Mouse (Mus musculus) heart, postnatal 4 days (tissue): ENCODE data around the gene Dusp10. TPM values are rescaled to one million over a fixed set of nuclear protein-coding genes. Genes with fewer than 3 reads are reported as not detected.

Experiments
- DNase-seq: peaks from one replicate; pipeline ENCODE4 v3.0.0; 2021
- total RNA-seq, 2 experiments: library from RNA; stranded (reverse); gene quantifications; 2 replicates each; pipeline ENCODE4 v1.2.3; 2021

Dusp10 gene
- total RNA-seq: 10 to 100 TPM; 11.3 to 13.8 TPM

DNA sequence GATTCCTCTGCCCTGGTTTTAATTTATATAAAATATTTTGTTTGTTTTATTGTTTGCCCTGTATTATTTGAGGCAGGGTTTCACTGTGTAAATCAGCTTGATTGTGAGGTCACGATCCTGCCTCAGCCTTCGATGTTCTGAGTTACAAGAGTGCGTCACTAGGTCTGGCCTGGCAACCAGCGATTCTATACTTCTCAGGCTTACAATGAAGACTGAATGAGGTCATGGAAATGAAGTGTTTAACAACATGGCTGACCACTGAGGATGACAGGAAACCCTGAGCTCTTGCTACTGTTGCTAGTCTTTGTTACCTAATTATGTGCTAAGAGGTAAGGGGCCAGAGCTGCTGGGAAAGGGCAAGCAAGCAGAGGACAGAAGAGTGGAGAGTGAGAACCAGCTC, at the start of gene Dusp10:
TSS of gene Dusp10 (plus strand) at position 197 of the 400 bp plus-strand sequence.
- no peak for DNase-seq

DNA sequence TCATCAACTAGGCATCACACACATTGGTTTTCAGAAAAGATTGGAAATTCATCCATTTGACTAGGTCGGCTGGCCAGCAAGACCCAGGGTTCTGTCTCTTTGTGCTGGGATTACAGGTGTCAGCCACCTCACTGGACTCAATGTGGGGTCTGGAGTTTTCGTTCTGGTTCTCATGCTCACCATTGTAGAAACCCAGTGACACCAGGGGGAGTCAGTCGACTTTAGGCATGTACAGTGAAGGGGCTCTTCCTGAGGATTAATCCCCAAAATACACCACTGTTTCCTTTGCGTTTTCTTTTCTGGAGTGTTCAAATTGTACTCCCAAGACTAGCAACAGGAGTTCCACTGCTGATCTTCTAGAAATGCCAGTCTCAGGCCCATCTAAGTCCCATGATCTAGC, 47.8 kb upstream of the Dusp10 start:
- DNase-seq: no peak

DNA sequence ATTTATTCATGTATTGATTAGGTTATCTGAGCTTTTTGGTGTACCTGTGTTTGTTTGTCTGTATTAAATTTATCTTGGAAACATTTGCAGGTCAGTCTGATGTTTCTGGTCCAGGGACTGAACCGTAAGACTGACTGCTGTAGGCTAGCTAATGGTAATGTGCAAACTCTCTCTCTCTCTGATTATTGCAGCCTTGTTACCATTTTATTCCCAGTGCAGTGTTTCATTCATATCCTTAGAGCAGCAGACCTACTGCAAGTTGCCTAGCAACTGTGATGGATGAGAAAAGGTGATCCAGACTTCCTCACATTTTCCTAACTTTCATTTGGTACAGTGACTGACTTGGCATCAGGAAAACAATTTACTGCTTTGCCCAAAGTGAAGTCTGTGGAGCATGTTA, 43.8 kb upstream of the Dusp10 start:
- DNase-seq: no peak

DNA sequence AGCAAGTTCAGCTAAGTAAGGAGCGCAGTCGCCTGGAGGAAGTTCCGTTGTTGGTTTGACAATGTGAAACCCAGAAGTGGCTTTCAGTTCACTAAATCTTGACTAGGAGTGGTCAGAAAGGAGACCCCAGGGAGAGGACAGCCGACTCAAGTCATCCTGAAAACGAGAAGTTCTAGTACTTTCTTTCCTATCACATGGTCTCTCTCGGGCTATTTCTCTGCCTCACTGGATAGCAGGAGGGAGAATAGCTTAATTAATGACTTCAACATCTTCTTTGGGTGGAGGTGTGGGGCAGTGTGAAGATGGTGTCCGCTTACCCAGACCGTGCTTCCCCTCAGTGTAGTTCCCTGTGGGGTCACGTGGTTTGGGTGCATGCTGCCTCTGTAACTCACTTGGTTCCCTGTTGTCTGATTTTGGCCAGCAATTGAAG, 33.3 kb upstream of the Dusp10 start:
- DNase-seq: no peak

DNA sequence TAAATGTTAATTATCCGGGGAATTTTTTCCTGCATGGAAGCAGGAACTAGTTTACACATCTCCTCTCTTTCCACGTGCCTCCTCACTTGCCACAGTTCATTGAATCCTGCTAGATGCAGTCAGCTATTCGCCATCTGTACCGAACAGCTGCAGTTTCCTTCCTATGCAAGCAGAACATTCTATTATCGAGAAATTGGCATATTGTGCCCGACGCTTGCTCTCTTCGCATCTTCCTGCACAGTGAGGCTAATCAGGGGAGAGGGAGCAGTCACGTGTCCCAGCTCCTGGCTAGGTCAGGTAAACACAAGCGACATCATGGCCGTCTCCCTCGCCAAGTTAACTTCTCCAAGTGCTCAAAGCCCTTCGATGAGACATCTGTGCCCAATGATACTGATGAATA, 31.0 kb upstream of the Dusp10 start:
- no peak for DNase-seq

DNA sequence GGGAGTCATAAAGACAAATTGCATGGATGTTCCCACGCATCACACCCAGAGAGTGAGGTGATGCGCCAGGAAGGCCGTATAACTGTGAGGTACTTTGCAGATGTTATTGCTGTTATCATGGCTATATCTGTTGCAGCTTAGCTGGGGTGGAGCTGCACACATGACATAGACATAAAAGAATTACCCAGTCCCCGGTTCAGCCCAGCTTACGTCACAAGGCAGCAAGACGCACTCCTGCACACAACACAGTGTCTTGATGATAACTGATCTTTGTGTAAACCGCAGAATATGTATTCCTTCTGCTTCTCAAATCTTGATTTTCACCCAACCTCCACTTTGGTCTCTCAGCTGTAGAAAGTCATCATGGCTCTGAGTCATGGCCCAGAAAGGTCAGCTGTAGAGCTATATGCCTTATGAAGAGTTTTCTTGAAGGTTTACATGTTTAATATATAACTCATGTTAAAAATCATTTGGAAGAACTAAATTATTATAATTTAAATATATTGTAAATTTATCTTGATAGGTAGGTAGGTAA, 25.3 kb upstream of the Dusp10 start:
- DNase-seq: no peak

DNA sequence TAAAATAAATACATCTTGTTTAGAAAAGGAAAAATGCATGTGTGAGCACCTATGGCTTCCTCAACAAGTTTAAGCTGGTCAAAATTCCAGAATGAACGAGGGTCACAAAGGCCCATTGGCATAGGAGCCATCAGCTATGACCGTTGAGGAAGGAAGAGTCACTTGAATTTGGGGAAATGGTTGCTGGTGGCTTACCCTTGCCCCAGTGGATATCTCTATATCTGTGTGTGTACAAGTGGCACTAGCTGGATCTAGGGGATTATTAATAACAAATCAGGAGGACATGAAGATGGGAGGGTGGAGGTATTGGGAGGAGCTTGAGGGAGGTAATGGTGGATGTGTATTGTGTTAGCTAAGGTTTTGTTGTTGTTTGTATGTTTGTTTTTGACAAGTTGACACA, 21.2 kb upstream of the Dusp10 start:
- no peak for DNase-seq

DNA sequence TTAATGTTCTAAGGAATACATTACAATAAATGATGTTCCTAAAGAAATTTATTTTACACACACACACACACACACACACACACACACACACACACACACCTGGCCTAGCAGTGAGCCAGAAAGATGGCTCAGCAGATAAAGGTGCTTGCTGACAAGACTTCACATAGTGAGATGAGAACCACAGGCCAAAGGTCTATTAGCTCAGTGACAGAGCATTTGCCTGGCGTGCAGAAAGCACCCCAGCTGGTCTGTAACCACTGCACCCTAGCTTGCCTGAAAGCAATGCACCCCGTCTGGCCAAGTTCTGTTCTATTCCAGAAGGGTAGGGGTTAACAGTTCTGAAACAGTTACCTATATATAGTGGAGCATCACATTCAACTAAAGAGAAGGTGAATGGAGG, 15.9 kb upstream of the Dusp10 start:
- DNase-seq: no peak

DNA sequence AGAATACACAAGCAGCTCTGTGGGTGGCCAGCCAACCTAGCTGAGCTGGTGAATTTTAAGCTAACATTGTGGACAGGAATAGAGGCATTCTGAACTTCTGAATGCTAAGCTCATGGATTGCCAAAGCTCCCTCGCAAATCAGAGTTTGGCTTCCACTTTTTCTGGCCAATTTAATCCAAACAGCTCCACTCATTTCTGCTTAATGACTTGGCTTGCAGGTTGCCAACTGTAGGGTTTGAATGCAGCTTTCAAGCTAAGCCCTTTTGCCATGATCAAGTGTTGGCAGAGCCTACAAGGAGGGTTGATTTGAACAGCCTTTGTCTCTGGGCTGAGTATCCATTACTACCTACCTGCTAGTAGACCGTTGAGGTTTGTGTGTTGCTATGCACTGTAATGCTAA, 10.6 kb upstream of the Dusp10 start:
- no peak for DNase-seq

DNA sequence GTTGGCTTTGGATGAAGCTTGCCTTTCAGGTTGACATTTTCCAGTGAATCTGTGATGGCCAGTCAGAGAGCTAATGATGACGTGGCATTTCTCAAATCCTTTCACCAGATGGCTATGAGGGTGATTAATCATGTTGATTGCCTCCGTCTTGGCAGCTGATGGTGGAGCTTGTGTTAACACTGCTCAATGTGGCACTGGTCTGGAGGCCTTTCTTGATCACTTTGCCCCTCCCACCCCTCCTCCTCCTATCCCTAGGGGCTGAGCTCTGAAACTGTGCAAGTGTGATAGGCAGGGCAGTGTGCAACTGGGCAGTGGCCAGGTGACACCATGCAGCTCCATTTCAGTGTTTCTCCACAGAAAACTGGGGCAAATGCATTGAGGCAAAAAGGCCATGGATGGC, 8.8 kb upstream of the Dusp10 start:
- DNase-seq: no peak

DNA sequence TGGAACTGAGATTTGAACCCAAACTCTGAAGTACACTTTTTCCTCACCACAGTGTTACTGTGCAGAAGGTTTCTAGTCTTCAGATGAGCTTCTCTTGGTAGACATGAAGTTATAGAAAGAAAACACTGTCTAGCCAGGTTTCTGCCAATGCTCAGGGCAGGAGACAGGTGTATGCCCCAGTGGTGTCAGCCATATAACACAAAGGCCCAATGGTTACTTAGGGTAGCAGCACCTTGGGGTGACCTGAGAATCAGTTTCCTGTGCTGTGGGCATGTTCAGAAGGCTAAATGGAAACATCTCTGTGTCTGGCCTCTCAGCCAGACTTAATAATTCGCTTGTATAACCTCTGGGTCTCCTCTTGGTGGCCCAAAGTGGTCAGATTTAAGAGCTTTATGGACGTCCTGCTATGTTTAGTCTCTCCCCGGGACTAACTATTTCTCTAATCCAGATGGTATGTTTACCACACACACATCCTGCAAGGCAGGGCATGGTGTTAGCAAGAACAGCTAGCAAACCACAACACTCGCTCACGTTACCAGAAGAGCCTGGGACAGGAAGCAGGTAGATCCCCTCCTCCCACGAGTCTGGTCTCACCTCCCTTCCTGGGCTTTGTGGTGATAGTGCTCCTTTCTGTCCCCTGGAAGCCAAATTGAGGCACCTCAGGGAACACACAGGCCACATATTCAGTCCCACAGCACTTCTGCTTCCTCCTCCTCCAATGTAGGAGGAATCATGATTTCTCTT, 7.6 kb upstream of the Dusp10 start:
- DNase-seq: no peak

DNA sequence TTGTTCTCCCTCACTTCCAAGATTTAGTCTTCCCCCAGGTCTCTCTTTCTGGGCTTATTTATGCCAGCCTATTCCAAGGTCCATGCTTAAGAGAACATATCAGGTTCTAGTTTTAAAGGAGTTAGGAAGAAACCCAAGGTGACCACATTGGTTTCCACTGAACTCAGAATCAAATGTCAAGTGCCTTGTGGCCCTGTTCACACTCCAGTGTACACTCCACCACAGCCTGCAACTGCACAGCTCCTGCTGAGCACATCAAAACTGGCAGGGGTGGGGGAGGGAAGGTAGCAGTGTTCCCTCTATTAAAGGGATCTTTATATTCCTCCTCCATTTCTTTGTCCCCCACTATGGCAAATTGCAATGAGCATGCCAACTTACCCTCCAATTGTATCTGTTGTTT, 7.0 kb upstream of the Dusp10 start:
- no peak for DNase-seq

DNA sequence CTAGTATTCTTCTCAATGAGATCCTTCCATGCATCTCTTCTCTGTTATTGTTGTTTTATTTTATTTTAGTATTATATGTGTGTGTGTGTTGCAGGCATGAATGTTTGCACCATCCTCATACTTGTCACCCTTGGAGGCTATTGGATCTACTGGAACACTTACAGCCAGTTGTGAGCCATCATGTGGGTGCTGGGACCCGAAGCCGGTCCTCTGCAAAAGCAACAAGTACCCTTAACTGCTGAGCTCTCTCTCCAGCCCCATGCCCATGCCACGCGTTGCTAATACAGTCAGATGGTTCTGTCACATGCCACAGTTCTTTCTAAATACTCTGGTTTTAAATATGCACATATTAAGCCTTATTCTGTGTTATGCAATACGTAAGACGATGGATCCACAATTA, 1.8 kb upstream of the Dusp10 start:
- DNase-seq: no peak

DNA sequence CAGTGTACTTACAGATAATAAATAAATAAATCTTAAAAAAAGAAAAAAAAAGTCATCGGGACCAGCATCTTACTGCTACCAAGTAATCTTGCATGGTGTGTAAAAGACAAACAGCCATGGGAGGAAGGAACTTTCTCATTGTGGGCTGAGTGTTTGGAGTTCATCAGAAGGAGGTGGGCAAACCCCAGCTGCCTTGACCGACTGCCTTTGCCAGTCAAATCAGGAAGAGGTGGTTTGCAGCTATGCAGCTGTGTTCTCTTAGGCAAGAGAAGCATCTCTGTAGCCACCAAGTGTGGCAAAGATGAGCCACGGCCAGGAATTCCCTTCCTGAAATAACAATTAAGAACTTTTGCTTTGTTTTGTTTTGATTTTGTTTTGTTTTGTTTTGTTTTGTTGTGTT, 989 bp downstream of the Dusp10 start:
- no peak for DNase-seq

DNA sequence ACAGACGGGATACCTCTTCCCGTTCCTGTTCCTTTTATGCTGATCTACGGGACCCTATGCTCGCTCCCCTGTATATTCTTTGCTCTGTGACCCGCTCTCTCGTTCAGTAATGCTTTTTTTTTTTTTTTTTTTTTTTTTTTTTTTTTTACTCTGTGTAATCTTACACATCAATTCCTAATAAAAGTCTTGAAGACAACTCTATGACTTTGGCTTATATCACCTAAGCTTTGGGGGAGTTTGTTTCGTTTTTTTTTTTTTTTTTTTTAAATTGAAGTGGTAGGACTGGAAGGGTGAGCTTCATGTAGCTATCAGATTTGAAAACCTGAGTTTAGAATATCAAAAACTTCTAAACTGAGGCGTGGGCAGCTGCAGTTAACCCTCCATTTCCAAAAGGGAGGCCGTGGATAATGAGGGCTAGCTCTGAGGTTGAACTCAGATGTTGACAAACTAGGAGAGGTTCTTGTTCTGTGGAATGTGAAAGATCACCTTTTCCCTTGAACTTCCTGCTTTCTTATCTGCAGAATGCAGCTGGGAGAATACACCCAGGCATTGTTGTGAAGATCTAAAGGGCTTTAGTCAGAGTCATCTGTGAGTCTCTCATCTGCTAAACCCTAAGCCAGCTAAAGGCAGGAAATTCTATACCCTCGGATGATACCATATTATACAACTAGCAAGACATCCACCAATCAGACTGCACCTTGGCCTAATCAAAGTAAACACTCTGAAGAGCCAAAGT, 3.1 kb downstream of the Dusp10 start:
- no peak for DNase-seq

DNA sequence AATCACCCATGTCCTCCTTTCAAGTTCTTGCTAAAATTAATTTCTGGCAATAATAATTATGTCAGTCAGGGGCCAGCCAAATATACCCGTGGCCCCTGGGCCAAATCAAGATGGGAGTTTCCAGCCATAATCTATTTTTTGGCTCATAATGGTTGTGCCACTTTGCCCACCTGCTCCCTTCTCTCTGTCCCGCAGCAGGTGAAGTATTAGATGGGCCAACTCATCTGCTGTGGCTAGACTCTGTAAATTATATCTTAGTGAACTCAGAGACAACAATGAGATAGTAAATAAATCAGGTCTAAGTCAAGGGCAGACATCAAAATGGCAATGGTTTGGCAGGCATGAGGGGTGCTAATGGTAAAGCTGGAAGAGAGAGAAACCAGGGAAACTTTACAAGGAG, 4.5 kb downstream of the Dusp10 start:
- no peak for DNase-seq

DNA sequence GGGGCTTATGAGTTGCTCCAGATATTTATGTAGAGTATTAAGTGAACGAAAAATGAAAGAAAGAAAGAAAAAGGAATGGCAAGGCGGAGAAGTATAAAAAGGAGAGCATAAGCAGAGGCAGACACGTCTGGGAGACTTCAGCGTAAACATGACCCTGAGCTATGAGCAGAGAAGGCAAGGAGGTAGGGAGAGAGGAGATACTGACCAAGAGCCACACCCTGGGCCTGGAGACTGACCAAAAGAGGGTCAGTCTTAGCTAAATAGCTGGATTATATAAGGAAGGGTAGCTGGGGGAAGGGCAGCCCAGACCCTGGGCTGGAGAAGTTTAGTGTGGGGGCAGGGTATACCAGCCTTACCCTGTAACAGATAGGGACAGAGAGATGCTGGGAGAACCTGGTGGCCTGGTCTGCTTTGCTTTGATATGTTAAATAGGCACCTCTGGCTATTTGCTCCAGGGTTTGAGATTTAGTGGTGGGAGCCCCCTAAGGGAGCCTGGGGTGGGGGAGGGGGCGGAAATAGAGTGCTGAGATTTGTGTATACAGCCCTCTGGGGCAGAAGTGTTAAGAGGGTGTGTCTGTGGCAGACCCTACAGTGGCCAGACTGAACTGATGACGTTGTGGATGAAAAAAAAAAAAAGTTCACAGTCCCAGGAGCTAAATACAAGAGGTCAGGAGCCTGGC, 6.1 kb downstream of the Dusp10 start:
- no peak for DNase-seq

DNA sequence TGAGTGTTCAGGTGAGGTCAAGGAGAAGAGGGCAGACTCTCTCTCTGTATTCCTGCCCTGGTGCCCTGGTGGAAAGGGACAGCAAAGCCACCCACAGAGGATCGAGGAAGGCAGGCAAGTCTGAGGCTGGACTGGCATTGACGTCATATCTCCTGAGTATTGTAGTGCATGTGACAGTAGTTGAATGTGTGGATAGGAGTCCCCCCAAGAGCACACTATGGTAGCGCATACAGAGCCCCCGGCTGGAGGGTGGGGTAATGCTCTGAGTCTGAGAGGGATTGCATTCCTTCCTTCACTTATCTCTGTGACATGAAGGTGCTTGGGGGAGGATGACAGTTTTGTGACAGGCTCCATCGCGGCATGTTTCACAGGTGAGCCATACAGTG, 6.6 kb downstream of the Dusp10 start:
- no peak for DNase-seq

DNA sequence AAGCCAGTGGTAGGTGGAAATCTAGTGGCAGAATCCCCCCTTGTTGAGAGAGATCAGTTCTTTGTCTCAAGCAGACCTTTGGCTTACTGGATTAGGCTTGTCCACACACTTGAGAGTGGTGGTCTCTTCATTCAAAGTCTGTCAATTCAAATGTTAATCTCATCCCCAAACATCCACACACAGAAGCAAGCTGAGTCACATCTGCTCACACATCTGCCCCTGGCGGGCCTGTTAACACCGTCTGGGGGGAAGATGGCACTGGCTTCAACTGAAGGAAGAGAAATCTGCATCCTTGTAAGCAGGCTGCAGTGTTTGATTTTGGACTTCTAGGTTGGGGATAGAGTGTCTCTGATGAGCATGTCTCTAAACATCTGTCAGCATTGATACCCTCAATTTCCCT, 10.9 kb downstream of the Dusp10 start:
- no peak for DNase-seq

DNA sequence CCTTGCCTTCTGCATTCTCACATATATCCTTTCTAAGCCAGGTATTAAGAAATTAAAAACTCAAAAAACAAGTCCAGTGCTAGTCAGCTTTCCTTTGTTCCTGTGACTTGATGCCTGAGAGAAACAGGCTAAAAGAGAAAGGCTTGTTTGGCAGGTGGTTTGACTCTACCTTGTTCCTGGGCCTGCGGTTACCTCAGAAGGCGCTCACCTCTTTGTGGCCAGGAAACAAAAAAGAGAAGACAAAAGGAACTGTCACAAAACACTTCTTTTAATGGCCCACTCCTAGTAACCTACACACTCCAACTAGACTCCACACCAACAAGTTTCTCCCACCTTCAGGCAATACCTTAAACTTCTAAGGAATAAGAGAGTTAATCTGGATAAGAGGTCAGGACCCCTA, 11.5 kb downstream of the Dusp10 start:
- DNase-seq: no peak

DNA sequence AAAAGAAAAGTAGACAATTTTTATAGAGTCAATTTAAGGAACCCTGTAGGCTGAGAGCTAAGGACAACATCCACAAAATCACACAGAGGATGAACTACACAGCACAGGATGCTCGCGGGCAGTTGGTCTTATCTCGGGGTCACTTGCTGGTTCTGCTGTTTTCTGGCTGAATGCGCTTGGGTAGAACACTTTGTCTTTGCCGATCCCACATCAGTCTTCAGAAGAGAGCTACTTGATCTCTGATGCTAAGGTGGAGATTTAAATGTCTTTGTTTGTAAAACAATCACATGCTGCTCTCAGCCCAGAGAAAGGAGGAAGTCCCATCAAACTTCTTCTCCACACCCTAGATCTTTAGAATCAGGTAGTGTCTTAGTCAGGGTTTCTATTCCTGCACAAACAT, 12.0 kb downstream of the Dusp10 start:
- DNase-seq: no peak

DNA sequence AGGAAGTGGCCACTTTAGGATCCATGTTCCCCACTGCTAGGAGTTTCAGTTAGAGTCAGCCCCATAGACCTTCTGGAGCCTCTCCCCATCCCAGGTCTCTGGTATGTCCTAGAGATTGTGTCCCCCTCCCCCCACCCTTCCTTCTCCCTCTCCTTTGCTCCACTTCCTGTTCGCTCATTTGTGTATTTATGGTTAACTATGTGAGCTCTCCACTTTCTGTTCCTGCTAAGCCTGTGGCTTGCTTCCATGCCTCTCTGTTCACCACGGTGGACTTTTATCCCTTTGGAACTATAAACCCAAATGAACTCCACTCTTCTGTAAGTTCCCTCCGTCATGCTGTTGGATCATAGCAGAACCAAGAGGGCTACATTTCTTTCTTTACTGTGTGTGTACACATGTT, 13.9 kb downstream of the Dusp10 start:
- no peak for DNase-seq

DNA sequence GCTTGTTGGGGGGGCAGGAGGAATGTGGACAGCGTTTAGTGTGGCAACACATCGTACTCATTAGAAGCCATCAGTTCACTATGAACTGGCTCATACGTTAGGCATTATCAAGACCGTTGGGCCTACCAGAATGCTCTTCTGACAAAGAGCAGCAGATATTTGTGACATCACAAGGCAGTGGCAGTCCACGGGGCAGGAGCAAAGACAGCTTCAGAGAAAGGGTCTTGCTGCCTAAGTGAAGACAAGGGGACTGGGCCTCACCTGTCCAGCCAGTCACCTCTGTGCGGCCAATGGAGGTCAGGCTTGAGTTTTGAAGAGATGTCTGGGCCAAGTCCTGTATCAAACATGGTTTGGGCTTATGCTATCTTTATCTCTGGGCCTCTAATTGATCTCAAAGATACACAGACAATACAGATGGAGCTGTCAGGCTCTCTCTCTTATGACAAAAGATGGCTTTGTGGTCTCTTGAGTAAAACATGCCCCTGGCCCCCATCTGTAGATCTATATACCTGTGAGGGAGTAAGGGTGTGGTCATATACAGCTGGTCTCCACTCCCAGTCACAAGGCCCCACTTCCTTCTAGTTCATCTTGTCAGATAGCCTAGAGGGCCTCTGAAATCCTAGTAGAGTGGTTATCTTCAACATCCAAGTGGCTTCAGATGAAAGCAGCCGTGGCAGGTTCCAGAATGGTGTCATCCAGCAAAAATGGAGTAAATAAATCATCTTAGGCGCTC, 17.1 kb downstream of the Dusp10 start:
- DNase-seq: no peak
